Mouse (Mus musculus) lung, adult 2 months (tissue): ENCODE results near the gene Prrg2.

ENCODE experiments used
- CTCF ChIP-seq: fragments of 200-500 bp; IDR thresholded peaks from 2 replicates; pipeline ENCODE4 v1.5.1; 2011; ENCODE audit warnings: mild to moderate bottlenecking, low read length, control low read depth; ENCODE audit not compliant: insufficient read depth
- POLR2A ChIP-seq: fragments of 200-500 bp; IDR thresholded peaks from 2 replicates; pipeline ENCODE4 v1.6.1; 2011; ENCODE audit warnings: low read depth, mild to moderate bottlenecking, control low read depth, low read length, borderline replicate concordance; ENCODE audit errors: extremely low read depth

- TF ChIP-seq CTCF (no peak), POLR2A (no peak)
These were observed 40.0 kb upstream of the Prrg2 start for GRCm38 (mm10) chr7:45102441-45102840.
